Mouse (Mus musculus): ENCODE results near the gene Cnnm4. TPM values are rescaled to one million over a fixed set of nuclear protein-coding genes. Genes with fewer than 3 reads are reported as not detected.

Cnnm4 gene
- total RNA-seq, 2 experiments from 2014 or later = 4.1 to 4.3 TPM

- intact Hi-C loops (cut with DNase I) = no loop called here
- DNase-seq (ENCODE audit: low spot score) = peak; percentile 29
Measured at GRCm38 (mm10) chr1:36469811-36470444, 1.5 kb upstream of the Cnnm4 start.

GRCm38 (mm10) chr1:36472106-36472440 is 653 bp downstream of the Cnnm4 start:
- intact Hi-C loops (cut with DNase I) = no loop called here
- DNase-seq (ENCODE audit: low spot score) = no peak

- intact Hi-C loops (cut with DNase I) = no loop called here
- DNase-seq (ENCODE audit: low spot score) = no peak
Measured at GRCm38 (mm10) chr1:36473211-36473780, 1.9 kb downstream of the Cnnm4 start.

- intact Hi-C loops (cut with DNase I) = loop anchor here (5.0 kb wide), 1 partner anchor 32 kb away; no protein-coding TSS in a partner anchor
- no peak for DNase-seq (ENCODE audit: low spot score)
Measured at GRCm38 (mm10) chr1:36474646-36475045, 3.2 kb downstream of the Cnnm4 start.

- no peak for DNase-seq (ENCODE audit: low spot score)
- intact Hi-C loops (cut with DNase I) = loop anchor here (5.0 kb wide), 1 partner anchor 33 kb away; no protein-coding TSS in a partner anchor
Measured at GRCm38 (mm10) chr1:36475480-36476110, 4.2 kb downstream of the Cnnm4 start.

- no peak for DNase-seq (ENCODE audit: low spot score)
- intact Hi-C loops (cut with DNase I) = loop anchor here (5.0 kb wide), 1 partner anchor 34 kb away; no protein-coding TSS in a partner anchor
Measured at GRCm38 (mm10) chr1:36476426-36476825, 5.0 kb downstream of the Cnnm4 start.

GRCm38 (mm10) chr1:36478343-36478795 is 6.9 kb downstream of the Cnnm4 start:
- intact Hi-C loops (cut with DNase I) = loop anchor here (5.0 kb wide), 1 partner anchor 36 kb away; no protein-coding TSS in a partner anchor

GRCm38 (mm10) chr1:36479903-36480899 is 8.8 kb downstream of the Cnnm4 start:
- intact Hi-C loops (cut with DNase I) = loop anchor here (5.0 kb wide), 1 partner anchor 38 kb away; no protein-coding TSS in a partner anchor
- DNase-seq (ENCODE audit: low spot score) = no peak

More at GRCm38 (mm10) chr1:36478343-36478795, 6.9 kb downstream of the Cnnm4 start:
- DNase-seq (ENCODE audit: low spot score) = no peak

GRCm38 (mm10) chr1:36483825-36484224 is 12.4 kb downstream of the Cnnm4 start:
- DNase-seq (ENCODE audit: low spot score) = no peak
- intact Hi-C loops (cut with DNase I) = no loop called here

GRCm38 (mm10) chr1:36485080-36485479 is 13.7 kb downstream of the Cnnm4 start:
- DNase-seq (ENCODE audit: low spot score) = no peak
- intact Hi-C loops (cut with DNase I) = no loop called here

GRCm38 (mm10) chr1:36487111-36487510 is 15.7 kb downstream of the Cnnm4 start:
- DNase-seq (ENCODE audit: low spot score) = no peak
- intact Hi-C loops (cut with DNase I) = no loop called here

GRCm38 (mm10) chr1:36489661-36490060 is 18.2 kb downstream of the Cnnm4 start:
- intact Hi-C loops (cut with DNase I) = no loop called here

GRCm38 (mm10) chr1:36492416-36493139 is 21.2 kb downstream of the Cnnm4 start:
- intact Hi-C loops (cut with DNase I) = loop anchor here (2.0 kb wide), 1 partner anchor 168 kb away; no protein-coding TSS in a partner anchor
- peak; percentile 58 for DNase-seq (ENCODE audit: low spot score)

More at GRCm38 (mm10) chr1:36489661-36490060, 18.2 kb downstream of the Cnnm4 start:
- no peak for DNase-seq (ENCODE audit: low spot score)

GRCm38 (mm10) chr1:36493299-36493698 is 21.9 kb downstream of the Cnnm4 start:
- no peak for DNase-seq (ENCODE audit: low spot score)
- intact Hi-C loops (cut with DNase I) = loop anchor here (2.0 kb wide), 1 partner anchor 168 kb away; no protein-coding TSS in a partner anchor

GRCm38 (mm10) chr1:36496719-36497118 is 25.3 kb downstream of the Cnnm4 start:
- no peak for DNase-seq (ENCODE audit: low spot score)
- intact Hi-C loops (cut with DNase I) = no loop called here

- no peak for DNase-seq (ENCODE audit: low spot score)
- intact Hi-C loops (cut with DNase I) = no loop called here
Measured at GRCm38 (mm10) chr1:36497312-36497711, 25.9 kb downstream of the Cnnm4 start.

GRCm38 (mm10) chr1:36501261-36501660 is 29.8 kb downstream of the Cnnm4 start:
- DNase-seq (ENCODE audit: low spot score) = no peak
- intact Hi-C loops (cut with DNase I) = loop anchor here (2.0 kb wide), 1 partner anchor 176 kb away; no protein-coding TSS in a partner anchor

- no peak for DNase-seq (ENCODE audit: low spot score)
- intact Hi-C loops (cut with DNase I) = loop anchor here (5.0 kb wide), 1 partner anchor 1484 kb away; no protein-coding TSS in a partner anchor
Measured at GRCm38 (mm10) chr1:36508238-36508637, 36.8 kb downstream of the Cnnm4 start.
